Comparison of ENCODE assay signal across 1 mouse cellular context in genomic region chr17:56831111-56831816, GRCm38 (mm10).
TF ChIP-seq lines count a peak whose summit lies in the region.

No protein-coding gene starts in this region.

TF ChIP-seq in MEL, 35 proteins besides CTCF, POLR2A, EP300 and RAD21 (continued from another document):
- TF ChIP-seq TBP (IDR thresholded peaks at IDR 0.05; ENCODE audit: low read depth, low read length) (peak; percentile 34; the same call in 1 of the 2 replicates), NRF1 (IDR thresholded peaks at IDR 0.05; ENCODE audit: insufficient read depth, low read depth, low read length, poor library complexity, severe bottlenecking) (peak; percentile 56), TCF12 (IDR thresholded peaks at IDR 0.05; ENCODE audit: low read depth, low read length) (peak; percentile 41; the same call in 1 of the 2 replicates), MYB (IDR thresholded peaks at IDR 0.05; ENCODE audit: low read depth, low read length) (no peak), USF2 (IDR thresholded peaks at IDR 0.05; ENCODE audit: borderline replicate concordance in 1 of 2, insufficient read depth in 1 of 2, low read depth in 1 of 2, low read length in 2 of 2) (no peak), CHD2 (IDR thresholded peaks at IDR 0.05; ENCODE audit: low read length) (no peak), MEF2A (IDR thresholded peaks at IDR 0.05; ENCODE audit: extremely low read depth, insufficient replicate concordance, low read depth, low read length, poor library complexity, severe bottlenecking) (no peak), MXI1 (IDR thresholded peaks at IDR 0.05; ENCODE audit: low read depth, low read length) (peak; percentile 63; the same call in 1 of the 2 replicates), ETS1 (IDR thresholded peaks at IDR 0.05; ENCODE audit: low read depth, low read length) (no peak; the same call in 1 of the 2 replicates), ZMIZ1 (IDR thresholded peaks at IDR 0.05; ENCODE audit: low read depth, low read length) (no peak), MAZ (IDR thresholded peaks at IDR 0.05; ENCODE audit: low read depth, low read length) (0 out of 2 replicates have a peak, but pooled peaks have one; percentile 86), E2F4 (IDR thresholded peaks at IDR 0.05; ENCODE audit: borderline replicate concordance, low read depth, low read length) (no peak), ZC3H11A (IDR thresholded peaks at IDR 0.05; ENCODE audit: low read depth, low read length) (no peak), ZNF384 (IDR thresholded peaks at IDR 0.05; ENCODE audit: low read depth, low read length) (peak; percentile 96), MYC (IDR thresholded peaks at IDR 0.05; ENCODE audit: low read depth, low read length) (no peak), POLR2AphosphoS5 (IDR thresholded peaks at IDR 0.05; ENCODE audit: borderline replicate concordance, low read depth, low read length) (no peak), GABPA (IDR thresholded peaks at IDR 0.05; ENCODE audit: low read depth, low read length) (no peak), NELFE (IDR thresholded peaks at IDR 0.05; ENCODE audit: low read depth, low read length) (no peak)
